ENCODE assay signal across 8 mouse cellular contexts in genomic region chr4:40278880-40279275, GRCm38 (mm10). TPM values are rescaled to one million over a fixed set of nuclear protein-coding genes. Genes with fewer than 3 reads are reported as not detected.
A peak's percentile ranks its signal among the peaks of the same experiment; 100 is the strongest.
DNase-seq lines count a peak whose midpoint lies in the region; ATAC-seq and TF ChIP-seq lines count a peak whose summit lies in the region.

No protein-coding gene starts in this region.

- no peak for TF ChIP-seq POLR2A in brain, embryonic 14.5 days (IDR thresholded peaks at IDR 0.05; ENCODE audit: borderline replicate concordance, extremely low read depth, insufficient read depth, insufficient read length, poor library complexity, severe bottlenecking)

- no peak overlapping the region for H3K27ac ChIP-seq in hindbrain, embryonic 11.5 days (ENCODE audit: low read depth, low read length)
- H3K27ac ChIP-seq in midbrain, embryonic 11.5 days (ENCODE audit: low read depth, low read length) = no peak overlapping the region; the same call in 1 of the 2 replicates

- no peaks in the 10 kb centered on the region for H3K9me3 ChIP-seq in hindbrain, embryonic 11.5 days (ENCODE audit: control insufficient read depth, low read length)
- H3K9me3 ChIP-seq in midbrain, embryonic 11.5 days (ENCODE audit: control insufficient read depth, low read length) = no peaks in the 10 kb centered on the region

- H3K9ac ChIP-seq in hindbrain, embryonic 11.5 days (ENCODE audit: low read depth, low read length) = peak overlapping the region; percentile 86
- peak overlapping the region; percentile 87 for H3K9ac ChIP-seq in midbrain, embryonic 11.5 days (ENCODE audit: low read length)

- H3K36me3 ChIP-seq in hindbrain, embryonic 11.5 days (ENCODE audit: control insufficient read depth, insufficient read depth, low read length) = no peaks in the 10 kb centered on the region
- H3K36me3 ChIP-seq in midbrain, embryonic 11.5 days (ENCODE audit: control insufficient read depth, insufficient read depth, low read length) = peaks cover 5% of the 10 kb centered on the region; the same call in 1 of the 2 replicates

- TF ChIP-seq CTCF in brain, embryonic 14.5 days (IDR thresholded peaks at IDR 0.05; ENCODE audit: borderline replicate concordance, extremely low read depth, insufficient read depth, insufficient read length) = no peak

- DNase-seq in layer of hippocampus, adult 9-11 months = peak; percentile 13
- no peak for DNase-seq in layer of hippocampus, adult 9-10 months (ENCODE audit: low spot score)
- peak; percentile 8 for DNase-seq in brain, embryonic 14.5 days (ENCODE audit: low read depth)
- DNase-seq in hindbrain, embryonic 11.5 days (ENCODE audit: low spot score) = no peak
- DNase-seq in midbrain, embryonic 11.5 days (ENCODE audit: low spot score, missing footprints) = no peak
- DNase-seq in adrenal gland, adult 2 months = no peak
- no peak for DNase-seq in gastrocnemius, adult 8-10 months (ENCODE audit: low spot score in 2 of 2)

- H3K4me2 ChIP-seq in hindbrain, embryonic 11.5 days (replicated peaks; ENCODE audit: low read depth, low read length) = peak overlapping the region; percentile 90
- H3K4me2 ChIP-seq in midbrain, embryonic 11.5 days = peak overlapping the region; percentile 93

- H3K27me3 ChIP-seq in hindbrain, embryonic 11.5 days (ENCODE audit: control insufficient read depth, insufficient read depth, low read length) = no peaks in the 10 kb centered on the region
- H3K27me3 ChIP-seq in midbrain, embryonic 11.5 days (ENCODE audit: control insufficient read depth, insufficient read depth, low read length) = no peaks in the 10 kb centered on the region

- WGBS in hindbrain, embryonic 11.5 days = under 1% methylated on average over 21 of the region's 21 CpGs
- WGBS in midbrain, embryonic 11.5 days = under 1% methylated on average over 21 of the region's 21 CpGs

- peak; percentile 80 for ATAC-seq in hindbrain, embryonic 11.5 days (ENCODE audit: low FRiP score)
- peak; percentile 85 for ATAC-seq in midbrain, embryonic 11.5 days (ENCODE audit: low FRiP score)
- ATAC-seq in granulocyte monocyte progenitor cell, adult 5-6 weeks (replicated peaks; ENCODE audit: poor library complexity, severe bottlenecking) = no peak; the same call in 1 of the 2 replicates

- peaks cover 2% of the 10 kb centered on the region; the same call in 1 of the 2 replicates for H3K4me1 ChIP-seq in hindbrain, embryonic 11.5 days (replicated peaks; ENCODE audit: control insufficient read depth, insufficient read depth, low read length)
- peaks cover 6% of the 10 kb centered on the region for H3K4me1 ChIP-seq in midbrain, embryonic 11.5 days (ENCODE audit: control insufficient read depth, insufficient read depth, low read length)

- peak overlapping the region; percentile 96 for H3K4me3 ChIP-seq in hindbrain, embryonic 11.5 days (ENCODE audit: low read depth, low read length)
- peak overlapping the region; percentile 89 for H3K4me3 ChIP-seq in midbrain, embryonic 11.5 days (ENCODE audit: low read depth, low read length)

RNA-seq across cellular contexts. Expression of gene Ndufb6, which starts 0.3 kb away (rescaled TPM):
- 116 and 154 TPM in 2 replicates for polyA plus RNA-seq in brain, embryonic 14.5 days (2012; rRNA removed)
- 285 and 288 TPM in 2 replicates for polyA plus RNA-seq in hindbrain, embryonic 11.5 days (2014; fragmentation: Nextera tagmentation; extraction: Ambion mirVana)
- 280 and 289 TPM in 2 replicates for polyA plus RNA-seq in midbrain, embryonic 11.5 days (2014; fragmentation: Nextera tagmentation; extraction: Ambion mirVana)
- 100 to 1,000 TPM; 173 to 335 TPM for total RNA-seq in adrenal gland, adult 2 months (2021)
- polyA plus RNA-seq in adrenal gland, adult 2 months (2012; rRNA removed) = 50.3 and 55.2 TPM in 2 replicates
- total RNA-seq in granulocyte monocyte progenitor cell, adult 5-6 weeks (2014; fragmentation: Nextera tagmentation) = 158 and 183 TPM in 2 replicates
- 46.9 and 72.7 TPM in 2 replicates for total RNA-seq in granulocyte monocyte progenitor cell, adult 5-6 weeks (2017)
- total RNA-seq in gastrocnemius, adult 8-10 months (2022) = 100 to 1,000 TPM; 266 to 287 (median 272) TPM

RNA-seq across cellular contexts. Expression of gene Topors, which starts 9.2 kb away (rescaled TPM):
- 11.6 and 17.2 TPM in 2 replicates for polyA plus RNA-seq in brain, embryonic 14.5 days (2012; rRNA removed)
- polyA plus RNA-seq in hindbrain, embryonic 11.5 days (2014; fragmentation: Nextera tagmentation; extraction: Ambion mirVana) = 49.9 and 50.7 TPM in 2 replicates
- 48.9 and 52.3 TPM in 2 replicates for polyA plus RNA-seq in midbrain, embryonic 11.5 days (2014; fragmentation: Nextera tagmentation; extraction: Ambion mirVana)
- total RNA-seq in adrenal gland, adult 2 months (2021) = 10 to 100 TPM; 26.0 to 29.8 TPM
- polyA plus RNA-seq in adrenal gland, adult 2 months (2012; rRNA removed) = 4.0 and 4.1 TPM in 2 replicates
- 37.2 and 41.3 TPM in 2 replicates for total RNA-seq in granulocyte monocyte progenitor cell, adult 5-6 weeks (2014; fragmentation: Nextera tagmentation)
- 93.1 and 94.7 TPM in 2 replicates for total RNA-seq in granulocyte monocyte progenitor cell, adult 5-6 weeks (2017)
- total RNA-seq in gastrocnemius, adult 8-10 months (2022) = 1 to 10 TPM; 6.8 to 9.2 (median 8.1) TPM

RNA-seq across cellular contexts. Expression of gene Smim27, which starts 9.5 kb away (rescaled TPM):
- polyA plus RNA-seq in brain, embryonic 14.5 days (2012; rRNA removed) = 4.4 and 7.6 TPM in 2 replicates
- polyA plus RNA-seq in hindbrain, embryonic 11.5 days (2014; fragmentation: Nextera tagmentation; extraction: Ambion mirVana) = 20.7 and 25.8 TPM in 2 replicates
- polyA plus RNA-seq in midbrain, embryonic 11.5 days (2014; fragmentation: Nextera tagmentation; extraction: Ambion mirVana) = 28.8 and 38.0 TPM in 2 replicates
- total RNA-seq in adrenal gland, adult 2 months (2021) = 10 to 100 TPM; 52.9 to 54.7 TPM
- polyA plus RNA-seq in adrenal gland, adult 2 months (2012; rRNA removed) = 23.2 and 33.7 TPM in 2 replicates
- total RNA-seq in granulocyte monocyte progenitor cell, adult 5-6 weeks (2014; fragmentation: Nextera tagmentation) = 20.5 and 35.3 TPM in 2 replicates
- 1.4 and 8.9 TPM in 2 replicates for total RNA-seq in granulocyte monocyte progenitor cell, adult 5-6 weeks (2017)
- 10 to 100 TPM; 47.2 to 76.3 (median 63.7) TPM for total RNA-seq in gastrocnemius, adult 8-10 months (2022)

RNA-seq across cellular contexts. Expression of gene Ddx58, which starts 39.2 kb away (rescaled TPM):
- polyA plus RNA-seq in brain, embryonic 14.5 days (2012; rRNA removed) = 1.6 and 2.8 TPM in 2 replicates
- 3.3 and 5.7 TPM in 2 replicates for polyA plus RNA-seq in hindbrain, embryonic 11.5 days (2014; fragmentation: Nextera tagmentation; extraction: Ambion mirVana)
- 2.1 and 3.0 TPM in 2 replicates for polyA plus RNA-seq in midbrain, embryonic 11.5 days (2014; fragmentation: Nextera tagmentation; extraction: Ambion mirVana)
- 10 to 100 TPM; 25.2 to 30.3 TPM for total RNA-seq in adrenal gland, adult 2 months (2021)
- 9.7 and 13.3 TPM in 2 replicates for polyA plus RNA-seq in adrenal gland, adult 2 months (2012; rRNA removed)
- 9.3 and 14.1 TPM in 2 replicates for total RNA-seq in granulocyte monocyte progenitor cell, adult 5-6 weeks (2014; fragmentation: Nextera tagmentation)
- total RNA-seq in granulocyte monocyte progenitor cell, adult 5-6 weeks (2017) = 5.4 and 10.7 TPM in 2 replicates
- 1 to 10 TPM; 1.5 to 2.0 (median 1.9) TPM for total RNA-seq in gastrocnemius, adult 8-10 months (2022)

Comparison
In these comparisons a context has a peak if more than half of its experiments do, and no peak if none do; other contexts are left out.
1. DNase-seq: peak in layer of hippocampus, adult 9-11 months (single experiment) and brain, embryonic 14.5 days (single experiment); none in layer of hippocampus, adult 9-10 months (single experiment), hindbrain, embryonic 11.5 days (single experiment), midbrain, embryonic 11.5 days (single experiment), adrenal gland, adult 2 months (single experiment) and gastrocnemius, adult 8-10 months (0 of 2).